Mouse (Mus musculus): Measurements from ENCODE around the gene Cir1. TPM values are rescaled to one million over a fixed set of nuclear protein-coding genes. Genes with fewer than 3 reads are reported as not detected.

The Cir1 gene
- total RNA-seq, 2 experiments from 2014 or later = 22.8 to 26.7 TPM

GRCm38 (mm10) chr2:73302722-73303121 is 9.8 kb downstream of the Cir1 start:
- DNase-seq (ENCODE audit: low spot score in 2 of 2) = no peak

GRCm38 (mm10) chr2:73301979-73302378 is 10.5 kb downstream of the Cir1 start:
- no peak for DNase-seq (ENCODE audit: low spot score in 2 of 2)

GRCm38 (mm10) chr2:73298841-73299240 is 13.7 kb downstream of the Cir1 start:
- no peak for DNase-seq (ENCODE audit: low spot score in 2 of 2)

GRCm38 (mm10) chr2:73298154-73298553 is 14.3 kb downstream of the Cir1 start:
- DNase-seq (ENCODE audit: low spot score in 2 of 2) = no peak

GRCm38 (mm10) chr2:73295023-73295422 is 17.5 kb downstream of the Cir1 start:
- no peak for DNase-seq (ENCODE audit: low spot score in 2 of 2)

- DNase-seq (ENCODE audit: low spot score in 2 of 2) = no peak
These were observed 21.4 kb downstream of the Cir1 start for GRCm38 (mm10) chr2:73291130-73291529.

GRCm38 (mm10) chr2:73285630-73286029 is 26.9 kb downstream of the Cir1 start:
- no peak for DNase-seq (ENCODE audit: low spot score in 2 of 2)

GRCm38 (mm10) chr2:73281707-73282106 is 30.8 kb downstream of the Cir1 start:
- no peak for DNase-seq (ENCODE audit: low spot score in 2 of 2)

- no peak for DNase-seq (ENCODE audit: low spot score in 2 of 2)
These were observed 31.3 kb downstream of the Cir1 start for GRCm38 (mm10) chr2:73281048-73281661.

- DNase-seq (ENCODE audit: low spot score in 2 of 2) = peak in 1 of 2 experiments; percentile 33
These were observed 32.0 kb downstream of the Cir1 start for GRCm38 (mm10) chr2:73280356-73281047.

GRCm38 (mm10) chr2:73279271-73280038 is 33.0 kb downstream of the Cir1 start:
- DNase-seq (ENCODE audit: low spot score in 2 of 2) = no peak

GRCm38 (mm10) chr2:73278869-73279268 is 33.6 kb downstream of the Cir1 start:
- peak in 1 of 2 experiments; percentile 28 for DNase-seq (ENCODE audit: low spot score in 2 of 2)

GRCm38 (mm10) chr2:73278131-73278854 is 34.2 kb downstream of the Cir1 start:
- peak; percentile 88 to 94 for DNase-seq (ENCODE audit: low spot score in 2 of 2)

- DNase-seq (ENCODE audit: low spot score in 2 of 2) = peak; percentile 27 to 45
These were observed 34.8 kb downstream of the Cir1 start for GRCm38 (mm10) chr2:73277709-73278075.

- DNase-seq (ENCODE audit: low spot score in 2 of 2) = no peak
These were observed 35.3 kb downstream of the Cir1 start for GRCm38 (mm10) chr2:73277021-73277708.

- no peak for DNase-seq (ENCODE audit: low spot score in 2 of 2)
These were observed 36.3 kb downstream of the Cir1 start for GRCm38 (mm10) chr2:73276141-73276571.

- DNase-seq (ENCODE audit: low spot score in 2 of 2) = no peak
These were observed 37.0 kb downstream of the Cir1 start for GRCm38 (mm10) chr2:73275261-73276040.

- DNase-seq (ENCODE audit: low spot score in 2 of 2) = peak; percentile 32 to 39
These were observed 38.2 kb downstream of the Cir1 start for GRCm38 (mm10) chr2:73274119-73274920.
